Mouse (Mus musculus) liver, postnatal 0 days (tissue): ENCODE measurements around the gene Keap1.

Experiments used
- CTCF ChIP-seq: sonication (generic); IDR thresholded peaks from 2 replicates; pipeline ENCODE4 v1.5.1; 2016; ENCODE audit warnings: antibody characterized with exemption, low read depth
- EP300 ChIP-seq: IDR thresholded peaks from 2 replicates; pipeline ENCODE4 v1.6.1; 2016; ENCODE audit warnings: antibody characterized with exemption, low read depth, mild to moderate bottlenecking

DNA sequence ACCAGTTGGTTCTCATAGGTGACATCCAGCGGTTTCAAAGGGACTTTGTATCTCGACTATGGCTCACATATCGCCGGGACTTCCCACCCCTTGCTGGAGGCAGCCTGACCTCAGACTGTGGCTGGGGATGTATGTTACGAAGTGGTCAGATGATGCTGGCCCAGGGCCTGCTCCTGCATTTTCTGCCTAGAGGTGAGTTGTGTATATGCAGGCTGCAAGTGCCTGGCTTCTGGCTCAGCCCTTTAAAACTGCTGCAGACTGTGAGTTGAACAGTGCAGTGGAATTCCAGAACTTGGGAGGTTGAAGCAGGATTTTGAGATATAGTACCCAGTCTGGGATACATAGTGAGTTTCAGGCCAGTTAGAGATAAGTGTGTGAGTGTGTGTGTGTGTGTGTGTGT, 27.7 kb upstream of the Keap1 start:
- no peak for TF ChIP-seq CTCF
- TF ChIP-seq EP300: no peak
